Mouse (Mus musculus) kidney, postnatal 0 days (tissue): ENCODE results near the gene Arl1. TPM values are rescaled to one million over a fixed set of nuclear protein-coding genes. Genes with fewer than 3 reads are reported as not detected.
"Not testable (repeated sequence)": the region's sequence is repeated elsewhere in the genome, so short reads cannot be mapped to it uniquely, and the experiment has no call there.

Experiments
- ATAC-seq: fragments of 200-750 bp; cut with Nextera tagmentation; replicated peaks from 2 replicates; pipeline ENCODE4 v1.8.0; 2017; ENCODE audit warnings: low read depth, moderate number of reproducible peaks, moderate TSS enrichment, moderate library complexity; ENCODE audit not compliant: low FRiP score
- DNase-seq: peaks from one replicate; pipeline ENCODE4 v3.0.0-alpha.2; 2016; ENCODE audit warnings: low spot score
- H3K27ac ChIP-seq: fragments of 300-500 bp; sonication (generic); 2 replicates; pipeline ENCODE4 v1.5.1; 2014; ENCODE audit warnings: mild to moderate bottlenecking
- H3K27me3 ChIP-seq: fragments of 300-500 bp; sonication (generic); 2 replicates; pipeline ENCODE4 v1.6.1; 2014; ENCODE audit warnings: low read length, mixed read lengths; ENCODE audit not compliant: insufficient read depth
- H3K36me3 ChIP-seq: fragments of 300-500 bp; sonication (generic); 2 replicates; pipeline ENCODE4 v1.6.1; 2014; ENCODE audit warnings: low read length, mixed read lengths; ENCODE audit not compliant: insufficient read depth
- H3K4me1 ChIP-seq: fragments of 300-500 bp; sonication (generic); replicated peaks from 2 replicates; pipeline ENCODE4 v1.6.1; 2014; ENCODE audit warnings: antibody characterized with exemption, low read length, mixed read lengths; ENCODE audit not compliant: insufficient read depth
- H3K4me2 ChIP-seq: fragments of 300-500 bp; sonication (generic); 2 replicates; pipeline ENCODE4 v1.6.1; 2014; ENCODE audit warnings: mild to moderate bottlenecking, low read length, moderate library complexity, mixed read lengths
- H3K4me3 ChIP-seq: fragments of 300-500 bp; sonication (generic); replicated peaks from 2 replicates; pipeline ENCODE4 v1.5.1; 2014; ENCODE audit warnings: low read depth, low read length
- H3K9ac ChIP-seq: fragments of 300-500 bp; sonication (generic); 2 replicates; pipeline ENCODE4 v1.6.1; 2014; ENCODE audit warnings: low read depth, low read length
- H3K9me3 ChIP-seq: fragments of 300-500 bp; sonication (generic); replicated peaks from 2 replicates; pipeline ENCODE4 v1.6.1; 2016; ENCODE audit warnings: low read length, inconsistent platforms, mixed read lengths
- CTCF ChIP-seq: IDR thresholded peaks from 2 replicates; pipeline ENCODE4 v1.5.1; 2016; ENCODE audit warnings: antibody characterized with exemption, low read depth, mild to moderate bottlenecking, moderate library complexity
- WGBS: fragments of 180-500 bp; shearing (Covaris S2); extraction: QIAGEN DNeasy Blood & Tissue Kit; methylation state at CpG from one replicate; pipeline ENCODE4 v1.1.7; 2014; 5-methylcytosine and 5-hydroxymethylcytosine counted together
- polyA plus RNA-seq: library from polyadenylated mRNA; unstranded; fragments of >200 nt; fragmentation: Nextera tagmentation; extraction: Ambion mirVana; gene quantifications from 2 replicates; pipeline ENCODE4 v1.2.1, GENCODE M21; 2015

Arl1 gene
- polyA plus RNA-seq, 1 experiment from 2014 or later = 186 TPM

DNA sequence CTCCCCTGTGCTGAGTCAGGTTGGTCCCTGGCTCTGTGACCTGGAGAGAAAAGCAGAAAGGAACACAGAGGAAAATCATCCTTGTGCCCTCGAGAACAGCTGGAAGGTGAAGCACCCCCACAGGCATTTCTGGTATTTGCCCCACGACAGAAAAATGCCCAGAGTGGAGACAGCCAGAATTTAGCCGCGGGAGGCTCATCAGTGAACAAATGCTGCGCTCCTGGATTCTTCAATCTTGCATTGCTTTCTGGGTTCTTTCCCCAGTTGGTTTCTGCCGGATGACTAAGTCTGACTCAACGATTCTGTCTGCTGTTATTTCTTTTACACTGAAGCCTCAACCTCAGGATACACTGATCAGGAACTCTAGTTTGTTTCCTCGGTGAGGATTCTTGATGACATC lies 2.5 kb upstream of the Arl1 start:
- no peak for ATAC-seq
- Histone ChIP-seq H3K36me3 (no peaks in the 10 kb centered on the region), H3K27me3 (no peaks in the 10 kb centered on the region), H3K9me3 (no peaks in the 10 kb centered on the region), H3K9ac (no peak overlapping the region), H3K4me3 (no peak overlapping the region), H3K4me2 (no peak overlapping the region), H3K4me1 (0 out of 2 replicates have a peak, but pooled peaks cover 5% of the 10 kb centered on the region), H3K27ac (no peak overlapping the region)
- WGBS = 76% methylated on average over 8 of the region's 8 CpGs
- no peak for TF ChIP-seq CTCF
- DNase-seq = no peak

DNA sequence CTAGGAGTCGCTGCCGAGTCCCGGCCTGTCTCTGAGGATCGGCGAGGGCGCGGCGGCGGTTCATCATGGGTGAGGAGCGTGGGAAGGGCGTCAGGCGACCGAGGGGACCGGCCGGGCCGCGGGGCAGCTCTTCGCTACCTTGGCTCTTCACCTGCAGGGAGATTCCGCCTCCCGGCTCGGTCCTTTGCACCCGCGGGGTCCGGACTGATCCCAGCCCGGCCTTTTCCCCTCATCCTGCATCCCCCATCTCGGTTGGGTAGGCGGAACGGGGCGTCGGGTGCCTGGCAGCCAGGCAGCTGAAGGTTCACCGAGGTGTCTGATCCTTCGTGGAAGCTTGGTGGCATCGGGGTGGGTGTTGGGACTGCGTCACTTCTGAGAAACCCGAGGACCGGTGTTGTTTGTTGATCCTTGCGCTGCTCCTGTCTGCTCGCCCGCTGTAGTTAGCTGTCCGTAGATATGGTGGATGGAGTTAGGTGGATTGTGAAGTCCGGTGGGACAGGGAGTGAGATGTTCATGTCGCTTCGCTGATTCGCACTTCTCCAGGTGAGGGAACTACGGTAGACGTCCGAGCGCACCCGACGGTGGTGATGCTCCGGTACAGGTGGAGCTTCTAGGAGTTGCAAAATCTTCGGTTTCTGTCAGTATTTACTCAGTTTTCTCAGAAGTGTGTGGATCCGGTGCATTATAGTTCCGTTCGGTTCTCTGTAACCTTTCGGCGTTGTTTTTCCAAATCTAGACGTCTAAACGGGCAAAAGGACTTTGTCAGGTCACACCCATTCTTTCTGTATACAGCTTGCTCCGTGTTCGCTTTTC lies 1.0 kb downstream of the Arl1 start:
- ATAC-seq = peak; percentile 41
- H3K9me3 ChIP-seq = no peaks in the 10 kb centered on the region
- WGBS = 3% methylated on average over 61 of the region's 61 CpGs

DNA sequence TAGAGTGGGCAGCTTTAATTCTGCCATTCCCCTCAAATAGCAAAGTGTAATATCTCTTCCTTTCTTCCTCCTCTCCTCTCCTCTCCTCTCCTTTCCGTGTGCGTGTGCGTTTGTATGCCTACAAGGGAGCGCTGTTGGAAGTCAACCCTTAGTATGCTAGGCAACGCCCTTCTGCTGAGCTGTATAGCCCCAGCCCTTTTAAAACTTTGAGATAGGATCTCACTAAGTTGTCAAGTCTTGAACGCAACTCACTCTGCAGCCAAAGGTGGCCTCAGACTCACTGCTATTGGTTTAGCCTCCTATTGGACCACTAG lies 1.6 kb downstream of the Arl1 start:
- Histone ChIP-seq H3K4me2 (peak overlapping the region; percentile 60), H3K9me3 (no peaks in the 10 kb centered on the region), H3K27ac (no peak overlapping the region), H3K27me3 (no peaks in the 10 kb centered on the region), H3K4me1 (0 out of 2 replicates have a peak, but pooled peaks cover 5% of the 10 kb centered on the region), H3K36me3 (peaks cover 3% of the 10 kb centered on the region; the same call in 1 of the 2 replicates), H3K4me3 (peak overlapping the region; percentile 98), H3K9ac (peak overlapping the region; percentile 95)
- peak; percentile 7 for DNase-seq
- no peak for ATAC-seq
- WGBS = 9% methylated on average over 6 of the region's 6 CpGs
- no peak for TF ChIP-seq CTCF

More for the DNA sequence above, 1.0 kb downstream of the Arl1 start:
- Histone ChIP-seq H3K4me3 (peak overlapping the region; percentile 98), H3K4me1 (0 out of 2 replicates have a peak, but pooled peaks cover 5% of the 10 kb centered on the region), H3K36me3 (peaks cover 3% of the 10 kb centered on the region; the same call in 1 of the 2 replicates), H3K27me3 (no peaks in the 10 kb centered on the region), H3K27ac (peak overlapping the region; percentile 93), H3K4me2 (peak overlapping the region; percentile 60), H3K9ac (peak overlapping the region; percentile 95)
- DNase-seq = peak; percentile 31
- TF ChIP-seq CTCF = peak; percentile 26; the same call in 1 of the 2 replicates

DNA sequence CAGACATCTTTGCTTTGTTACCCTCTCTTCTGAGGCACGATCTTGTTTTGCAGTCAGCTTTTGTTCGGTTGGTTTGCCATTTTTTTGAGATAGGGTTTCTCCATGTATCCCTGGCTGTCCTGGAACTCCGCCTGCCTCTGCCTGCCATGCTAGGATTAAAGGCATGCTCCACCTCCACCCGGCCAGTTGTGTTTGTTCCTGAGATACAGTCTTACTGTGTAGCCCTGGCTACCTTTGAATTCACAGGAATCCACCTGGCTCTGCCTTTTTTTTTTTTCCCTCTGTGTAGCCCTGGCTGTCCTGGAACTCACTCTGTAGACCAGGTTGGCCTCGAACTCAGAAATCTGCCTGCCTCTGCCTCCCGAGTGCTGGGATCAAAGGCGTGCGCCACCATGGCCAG lies 8.4 kb downstream of the Arl1 start:
- 96% methylated on average over 8 of the region's 8 CpGs for WGBS
- H3K9ac ChIP-seq, H3K4me3 ChIP-seq, H3K27ac ChIP-seq, H3K9me3 ChIP-seq, DNase-seq, H3K4me1 ChIP-seq, ATAC-seq, H3K4me2 ChIP-seq, H3K27me3 ChIP-seq: not testable (repeated sequence)
- peaks cover 20% of the 10 kb centered on the region for H3K36me3 ChIP-seq

DNA sequence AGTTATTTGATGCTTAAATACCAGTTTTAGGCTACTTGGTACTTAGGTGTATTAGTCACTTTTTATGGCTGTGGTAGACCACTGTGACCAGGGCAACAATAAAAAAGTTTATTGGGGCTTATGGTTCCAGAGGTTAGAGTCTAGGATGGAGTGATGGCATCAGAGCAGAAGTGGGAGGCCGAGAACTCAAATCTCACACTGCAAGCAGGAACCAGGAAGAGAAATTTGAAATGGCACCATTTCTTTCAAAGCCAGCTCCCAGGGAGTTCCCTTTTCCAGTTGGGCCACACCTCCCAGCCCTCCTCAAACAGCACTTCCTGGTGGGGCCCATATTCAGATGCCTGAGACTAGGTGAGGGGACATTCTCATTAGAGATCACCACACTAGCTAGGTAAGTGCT lies 9.2 kb downstream of the Arl1 start:
- TF ChIP-seq CTCF = no peak
- H3K4me1 ChIP-seq = no peaks in the 10 kb centered on the region
- H3K9me3 ChIP-seq = no peaks in the 10 kb centered on the region
- H3K9ac ChIP-seq = no peak overlapping the region
- no peaks in the 10 kb centered on the region for H3K27me3 ChIP-seq
- DNase-seq (no peak), ATAC-seq (no peak)
- no peak overlapping the region for H3K4me3 ChIP-seq
- no peak overlapping the region for H3K27ac ChIP-seq
- H3K36me3 ChIP-seq = peaks cover 26% of the 10 kb centered on the region
- 84% methylated on average over 1 of the region's 1 CpGs for WGBS
- H3K4me2 ChIP-seq = no peak overlapping the region

DNA sequence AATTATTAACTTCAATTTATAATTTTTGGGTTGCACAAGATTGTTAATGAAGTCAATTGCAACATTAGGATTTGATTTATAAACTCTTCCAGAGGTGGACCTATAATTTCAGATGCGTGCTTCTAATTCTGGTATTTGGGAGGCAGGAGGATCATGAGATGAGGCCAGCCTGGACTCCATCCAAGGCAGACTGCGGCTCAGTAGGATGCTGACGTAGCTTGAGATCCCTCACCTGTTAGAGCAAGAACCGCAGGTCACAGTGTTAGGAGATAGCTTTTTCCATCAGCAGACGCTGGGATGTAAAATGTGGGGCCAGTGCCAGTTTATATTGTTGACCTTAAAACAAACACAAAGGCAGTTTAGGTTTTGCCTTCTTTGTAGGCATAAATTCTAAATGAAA lies 10.1 kb downstream of the Arl1 start:
- H3K27ac ChIP-seq = no peak overlapping the region
- H3K9me3 ChIP-seq = no peaks in the 10 kb centered on the region
- no peak overlapping the region for H3K9ac ChIP-seq
- 70% methylated on average over 5 of the region's 5 CpGs for WGBS
- no peaks in the 10 kb centered on the region for H3K27me3 ChIP-seq
- H3K4me1 ChIP-seq = no peaks in the 10 kb centered on the region
- TF ChIP-seq CTCF = no peak
- no peak overlapping the region for H3K4me2 ChIP-seq
- DNase-seq (no peak), ATAC-seq (no peak)
- H3K4me3 ChIP-seq = no peak overlapping the region
- peaks cover 31% of the 10 kb centered on the region for H3K36me3 ChIP-seq
